Mouse (Mus musculus) embryonic facial prominence, embryonic 12.5 days (tissue): ENCODE measurements at regions not wholly inside any gene's neighbourhood (a gene's known extent, or its start where the extent isn't known, plus 50 kb on each side); places are given as distances from the start of the nearest gene placed in this dataset.

Experiments
- ATAC-seq: fragments of 200-750 bp; cut with Nextera tagmentation; 2 replicates; pipeline ENCODE4 v1.8.0; 2017; ENCODE audit not compliant: insufficient number of reproducible peaks, insufficient read depth, low FRiP score, low TSS enrichment
- H3K27ac ChIP-seq: fragments of 300-500 bp; sonication (generic); 2 replicates; pipeline ENCODE4 v1.5.1; 2016; ENCODE audit warnings: mild to moderate bottlenecking
- H3K27me3 ChIP-seq: fragments of 300-500 bp; sonication (generic); 2 replicates; pipeline ENCODE4 v1.6.1; 2016; ENCODE audit warnings: mild to moderate bottlenecking, moderate library complexity
- H3K36me3 ChIP-seq: fragments of 300-500 bp; sonication (generic); 2 replicates; pipeline ENCODE4 v1.6.1; 2016; ENCODE audit warnings: mild to moderate bottlenecking
- H3K4me1 ChIP-seq: fragments of 300-500 bp; sonication (generic); 2 replicates; pipeline ENCODE4 v1.6.1; 2016
- H3K4me2 ChIP-seq: fragments of 300-500 bp; sonication (generic); replicated peaks from 2 replicates; pipeline ENCODE4 v1.6.1; 2016; ENCODE audit warnings: mild to moderate bottlenecking, moderate library complexity
- H3K4me3 ChIP-seq: fragments of 300-500 bp; sonication (generic); 2 replicates; pipeline ENCODE4 v1.5.1; 2016; ENCODE audit warnings: mild to moderate bottlenecking
- H3K9ac ChIP-seq: fragments of 300-500 bp; sonication (generic); 2 replicates; pipeline ENCODE4 v1.6.1; 2016; ENCODE audit warnings: mild to moderate bottlenecking, moderate library complexity
- H3K9me3 ChIP-seq: fragments of 300-500 bp; sonication (generic); 2 replicates; pipeline ENCODE4 v1.6.1; 2016; ENCODE audit warnings: mild to moderate bottlenecking, moderate library complexity
- WGBS: fragments of 180-500 bp; shearing (Covaris S2); methylation state at CpG from one replicate; pipeline ENCODE4 v1.1.7; 2016; 5-methylcytosine and 5-hydroxymethylcytosine counted together

GRCm38 (mm10) chr1:56453756-56454155 lies 183.5 kb downstream of the Hsfy2 start:
- Histone ChIP-seq H3K27me3 (no peaks in the 10 kb centered on the region), H3K4me2 (no peak overlapping the region), H3K9ac (no peak overlapping the region), H3K4me1 (no peaks in the 10 kb centered on the region), H3K36me3 (no peaks in the 10 kb centered on the region), H3K9me3 (no peaks in the 10 kb centered on the region), H3K27ac (no peak overlapping the region), H3K4me3 (no peak overlapping the region)
- WGBS = 82% methylated on average over 3 of the region's 3 CpGs
- no peak for ATAC-seq

DNA sequence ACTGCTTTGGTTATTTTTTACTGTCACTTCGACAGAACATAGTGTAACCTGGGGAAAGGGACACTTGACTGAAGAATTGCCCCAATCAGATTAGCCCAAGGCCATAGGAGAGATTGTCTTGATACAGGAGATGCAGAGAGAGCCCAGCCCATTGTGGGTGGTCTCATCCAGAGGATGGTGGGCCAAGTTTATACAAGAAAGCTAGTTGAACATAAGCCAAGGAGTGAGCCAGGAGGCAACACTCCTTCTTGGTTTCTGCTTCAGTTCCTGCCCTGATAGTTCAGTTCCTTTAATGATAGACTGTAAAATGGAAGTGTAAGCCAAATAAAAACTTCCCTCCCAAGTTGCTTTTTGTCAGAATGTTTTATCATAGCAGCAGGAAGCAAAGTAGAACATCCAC lies 194.4 kb downstream of the Hsfy2 start:
- no peak overlapping the region for H3K4me3 ChIP-seq
- no peaks in the 10 kb centered on the region for H3K9me3 ChIP-seq
- H3K4me1 ChIP-seq = no peaks in the 10 kb centered on the region
- no peak for ATAC-seq
- no peak overlapping the region for H3K4me2 ChIP-seq
- H3K27me3 ChIP-seq = no peaks in the 10 kb centered on the region
- no peaks in the 10 kb centered on the region for H3K36me3 ChIP-seq
- H3K9ac ChIP-seq = no peak overlapping the region
- no peak overlapping the region for H3K27ac ChIP-seq
- 70% methylated on average over 1 of the region's 1 CpGs for WGBS

GRCm38 (mm10) chr1:56406786-56407185 lies 230.4 kb downstream of the Hsfy2 start:
- no peaks in the 10 kb centered on the region for H3K27me3 ChIP-seq
- H3K4me3 ChIP-seq = no peak overlapping the region
- H3K9me3 ChIP-seq = no peaks in the 10 kb centered on the region
- H3K9ac ChIP-seq = no peak overlapping the region
- no peaks in the 10 kb centered on the region for H3K36me3 ChIP-seq
- ATAC-seq = no peak
- H3K4me2 ChIP-seq = no peak overlapping the region
- 81% methylated on average over 1 of the region's 1 CpGs for WGBS
- H3K27ac ChIP-seq = no peak overlapping the region
- H3K4me1 ChIP-seq = no peaks in the 10 kb centered on the region

DNA sequence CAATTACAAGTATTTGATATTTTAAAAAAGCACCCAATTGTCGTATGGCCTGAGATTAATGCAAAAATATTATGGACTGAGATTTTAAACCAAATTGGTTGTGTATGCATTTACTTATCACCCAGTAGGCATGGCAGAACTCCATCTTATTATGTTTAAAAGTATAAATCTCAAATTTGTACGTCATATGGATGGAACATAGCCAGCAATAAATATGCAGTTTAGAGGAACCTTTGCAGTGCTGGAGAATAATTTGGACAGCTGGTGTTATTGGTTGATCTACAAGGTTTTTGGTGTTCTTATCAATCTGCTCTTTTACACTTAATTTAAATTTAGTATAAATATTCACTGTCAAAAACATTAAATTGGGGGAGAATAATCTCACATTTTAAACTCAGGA lies 233.9 kb downstream of the Hsfy2 start:
- Histone ChIP-seq H3K9me3 (no peaks in the 10 kb centered on the region), H3K4me2 (no peak overlapping the region), H3K4me3 (no peak overlapping the region), H3K27ac (no peak overlapping the region), H3K9ac (no peak overlapping the region), H3K27me3 (no peaks in the 10 kb centered on the region), H3K4me1 (no peaks in the 10 kb centered on the region), H3K36me3 (no peaks in the 10 kb centered on the region)
- 86% methylated on average over 2 of the region's 2 CpGs for WGBS
- ATAC-seq = no peak

DNA sequence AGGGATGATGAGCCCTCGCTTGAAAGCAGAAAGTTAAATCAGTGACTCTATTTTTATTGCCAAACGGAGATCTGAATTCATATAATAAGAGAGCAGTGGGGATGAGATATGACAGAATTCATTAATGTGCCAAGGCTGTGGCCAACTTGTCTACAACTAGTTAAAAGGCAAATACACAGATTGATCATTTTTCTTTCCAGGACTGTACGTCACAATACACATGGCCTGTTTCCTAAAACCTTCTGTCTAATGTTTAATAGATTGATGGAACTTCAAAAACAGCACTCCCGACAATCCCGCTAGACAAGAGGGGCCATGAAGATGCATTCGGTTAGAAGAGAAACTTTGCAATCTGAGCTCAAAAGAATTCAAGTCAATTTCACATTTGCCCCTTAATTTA lies 241.4 kb downstream of the Hsfy2 start:
- no peak for ATAC-seq
- WGBS = 74% methylated on average over 6 of the region's 6 CpGs
- H3K27me3 ChIP-seq = no peaks in the 10 kb centered on the region
- no peaks in the 10 kb centered on the region for H3K9me3 ChIP-seq
- no peak overlapping the region for H3K9ac ChIP-seq
- H3K4me1 ChIP-seq = no peaks in the 10 kb centered on the region
- H3K36me3 ChIP-seq = no peaks in the 10 kb centered on the region
- no peak overlapping the region for H3K4me3 ChIP-seq
- no peak overlapping the region for H3K27ac ChIP-seq
- no peak overlapping the region for H3K4me2 ChIP-seq

DNA sequence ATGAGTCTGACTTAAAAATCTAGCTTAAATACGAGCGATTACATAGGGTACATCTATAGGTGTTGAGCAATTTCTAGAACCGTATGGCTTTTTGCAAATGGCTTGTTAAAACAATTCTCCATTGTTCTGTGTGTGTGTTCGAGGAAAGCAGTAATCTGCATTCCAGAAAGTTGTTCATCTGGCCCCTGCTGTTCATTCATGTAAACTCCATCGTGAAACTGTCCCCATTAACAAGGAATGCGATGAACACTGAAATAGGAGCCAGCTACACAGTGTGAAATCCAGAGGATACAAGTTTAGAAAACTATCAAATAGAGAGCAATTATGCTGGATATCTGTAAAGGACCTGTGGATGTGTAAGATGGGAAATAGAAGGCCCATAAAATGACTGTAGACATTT lies 250.1 kb downstream of the Hsfy2 start:
- no peak overlapping the region for H3K27ac ChIP-seq
- 47% methylated on average over 6 of the region's 6 CpGs for WGBS
- no peak overlapping the region for H3K4me3 ChIP-seq
- H3K4me1 ChIP-seq = no peaks in the 10 kb centered on the region
- ATAC-seq = no peak
- no peaks in the 10 kb centered on the region for H3K36me3 ChIP-seq
- H3K9me3 ChIP-seq = no peaks in the 10 kb centered on the region
- H3K27me3 ChIP-seq = no peaks in the 10 kb centered on the region
- no peak overlapping the region for H3K9ac ChIP-seq
- no peak overlapping the region for H3K4me2 ChIP-seq

DNA sequence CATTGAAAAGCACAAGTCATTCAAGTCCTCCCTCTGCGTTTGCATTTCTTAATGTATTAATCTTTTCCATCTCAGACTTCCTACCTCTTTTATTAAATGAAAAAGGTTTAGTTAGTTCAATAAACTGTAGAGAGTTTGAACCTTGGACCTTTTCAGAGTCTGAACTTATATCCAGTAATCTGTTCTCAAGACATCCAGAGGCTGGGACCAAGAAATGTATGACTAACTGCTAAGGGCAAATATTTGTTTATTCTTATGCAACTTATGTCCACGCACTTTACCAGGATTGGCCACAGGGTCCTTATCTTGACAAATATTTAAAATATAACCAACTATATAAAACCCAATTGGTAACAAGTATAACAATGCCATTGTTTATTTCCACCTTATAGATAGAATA lies 270.9 kb downstream of the Hsfy2 start:
- WGBS = 89% methylated on average over 2 of the region's 2 CpGs
- H3K9me3 ChIP-seq = no peaks in the 10 kb centered on the region
- no peak overlapping the region for H3K27ac ChIP-seq
- no peaks in the 10 kb centered on the region for H3K4me1 ChIP-seq
- no peak overlapping the region for H3K4me2 ChIP-seq
- H3K9ac ChIP-seq = no peak overlapping the region
- no peak for ATAC-seq
- H3K4me3 ChIP-seq = no peak overlapping the region
- H3K27me3 ChIP-seq = no peaks in the 10 kb centered on the region
- H3K36me3 ChIP-seq = no peaks in the 10 kb centered on the region

DNA sequence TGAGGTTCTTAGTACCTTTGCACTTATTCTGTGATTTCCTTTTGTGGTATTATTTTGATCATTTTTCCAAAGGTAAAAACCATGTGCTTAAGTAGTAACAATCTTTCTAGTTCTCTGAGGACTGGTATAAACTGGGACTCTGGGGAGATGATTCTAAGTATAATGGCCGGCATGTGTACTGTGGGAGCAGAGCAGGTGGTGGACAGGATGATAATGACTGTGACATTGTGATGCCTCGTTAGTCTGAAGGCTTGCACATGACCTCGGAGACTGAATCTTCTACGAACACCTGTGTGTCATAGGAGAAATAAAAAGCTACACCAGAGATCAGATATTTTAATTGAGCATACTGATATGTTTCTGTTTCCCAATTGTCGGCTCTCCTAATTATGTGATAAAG lies 276.4 kb downstream of the Hsfy2 start:
- H3K27ac ChIP-seq = no peak overlapping the region
- H3K36me3 ChIP-seq = no peaks in the 10 kb centered on the region
- H3K4me1 ChIP-seq = no peaks in the 10 kb centered on the region
- no peaks in the 10 kb centered on the region for H3K9me3 ChIP-seq
- no peak overlapping the region for H3K4me2 ChIP-seq
- H3K27me3 ChIP-seq = no peaks in the 10 kb centered on the region
- H3K4me3 ChIP-seq = no peak overlapping the region
- H3K9ac ChIP-seq = no peak overlapping the region
- whole genome bisulfite sequencing = 64% methylated on average over 5 of the region's 5 CpGs
- no peak for ATAC-seq

DNA sequence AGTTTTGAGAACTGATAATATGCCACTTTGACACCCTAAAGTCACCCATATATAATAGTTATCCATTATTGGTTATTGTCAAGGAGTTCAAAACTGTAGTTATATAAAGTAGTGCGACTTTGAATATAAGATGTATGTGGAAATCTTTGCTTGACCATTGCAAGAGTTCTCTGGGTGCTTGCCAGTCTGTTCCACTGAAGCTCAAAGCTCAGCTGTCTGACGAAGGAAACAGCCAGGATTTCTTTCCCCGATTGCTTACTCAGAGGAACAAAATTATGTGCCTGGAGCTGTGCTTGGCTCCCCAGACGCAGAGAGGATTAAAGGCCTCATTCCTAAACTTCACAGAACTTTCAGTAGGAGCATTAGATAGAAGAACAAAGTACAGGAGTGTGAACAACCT lies 290.6 kb downstream of the Hsfy2 start:
- Histone ChIP-seq H3K4me3 (no peak overlapping the region), H3K4me2 (no peak overlapping the region), H3K9me3 (no peaks in the 10 kb centered on the region), H3K36me3 (no peaks in the 10 kb centered on the region), H3K9ac (no peak overlapping the region), H3K4me1 (no peaks in the 10 kb centered on the region), H3K27me3 (no peaks in the 10 kb centered on the region), H3K27ac (no peak overlapping the region)
- ATAC-seq = no peak
- 72% methylated on average over 4 of the region's 4 CpGs for WGBS

DNA sequence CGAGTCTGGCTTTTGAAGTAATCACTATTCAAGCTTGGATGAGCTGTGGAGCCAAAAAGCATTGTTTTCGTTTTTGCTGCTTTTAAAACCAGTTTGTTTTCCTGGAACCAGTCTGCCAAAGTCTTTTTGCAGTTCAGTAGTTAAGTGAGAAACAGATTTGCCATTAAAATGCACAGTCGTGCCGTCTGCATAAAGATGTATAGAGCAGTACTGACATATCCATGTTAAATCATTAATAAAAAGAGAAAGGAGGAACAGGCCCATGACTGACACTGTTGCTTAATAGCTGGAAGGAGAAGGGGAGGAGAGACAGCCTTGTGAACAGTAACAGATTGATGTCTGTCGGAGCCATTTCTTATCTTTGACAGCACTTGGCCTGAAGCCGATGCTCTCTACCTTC lies 292.3 kb downstream of the Hsfy2 start:
- no peak for ATAC-seq
- H3K9ac ChIP-seq = no peak overlapping the region
- H3K27me3 ChIP-seq = no peaks in the 10 kb centered on the region
- WGBS = 80% methylated on average over 6 of the region's 6 CpGs
- no peaks in the 10 kb centered on the region for H3K36me3 ChIP-seq
- H3K4me3 ChIP-seq = no peak overlapping the region
- H3K4me1 ChIP-seq = no peaks in the 10 kb centered on the region
- H3K27ac ChIP-seq = no peak overlapping the region
- H3K4me2 ChIP-seq = no peak overlapping the region
- no peaks in the 10 kb centered on the region for H3K9me3 ChIP-seq

GRCm38 (mm10) chr1:56327381-56327780 lies 309.9 kb downstream of the Hsfy2 start:
- Histone ChIP-seq H3K9ac (no peak overlapping the region), H3K27me3 (no peaks in the 10 kb centered on the region)
- 89% methylated on average over 5 of the region's 5 CpGs for WGBS

GRCm38 (mm10) chr1:56308586-56308985 lies 328.6 kb downstream of the Hsfy2 start:
- Histone ChIP-seq H3K9me3 (no peaks in the 10 kb centered on the region), H3K9ac (no peak overlapping the region), H3K27me3 (no peaks in the 10 kb centered on the region), H3K27ac (no peak overlapping the region), H3K36me3 (no peaks in the 10 kb centered on the region), H3K4me2 (no peak overlapping the region), H3K4me3 (no peak overlapping the region), H3K4me1 (no peaks in the 10 kb centered on the region)
- ATAC-seq = no peak
- 38% methylated on average over 3 of the region's 3 CpGs for WGBS

More at GRCm38 (mm10) chr1:56327381-56327780, 309.9 kb downstream of the Hsfy2 start:
- no peaks in the 10 kb centered on the region for H3K9me3 ChIP-seq
- H3K36me3 ChIP-seq = no peaks in the 10 kb centered on the region
- no peak overlapping the region for H3K4me3 ChIP-seq
- no peaks in the 10 kb centered on the region for H3K4me1 ChIP-seq
- ATAC-seq = no peak
- no peak overlapping the region for H3K27ac ChIP-seq
- no peak overlapping the region for H3K4me2 ChIP-seq

DNA sequence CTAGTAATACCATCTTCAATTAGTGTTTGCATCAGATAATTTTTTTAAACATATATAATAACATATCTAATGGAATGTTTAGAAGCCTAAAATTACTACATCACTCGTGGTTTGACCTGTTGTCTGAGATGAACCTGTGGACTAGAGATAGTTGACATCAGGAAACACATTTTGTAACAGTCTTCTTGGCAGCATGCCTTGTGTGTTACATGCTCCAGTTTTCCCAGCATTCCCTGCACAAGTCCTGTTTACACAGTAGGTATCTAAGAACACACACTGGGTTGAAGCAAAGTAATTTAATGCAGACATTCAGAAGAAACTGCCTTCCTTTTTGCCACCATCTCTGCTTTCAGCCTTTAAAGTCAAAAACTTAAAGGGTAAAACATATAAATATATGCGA lies 342.8 kb downstream of the Hsfy2 start:
- Histone ChIP-seq H3K4me2 (no peak overlapping the region), H3K9me3 (no peaks in the 10 kb centered on the region), H3K27me3 (no peaks in the 10 kb centered on the region), H3K4me3 (no peak overlapping the region), H3K27ac (no peak overlapping the region), H3K9ac (no peak overlapping the region), H3K4me1 (peaks cover 4% of the 10 kb centered on the region; the same call in 1 of the 2 replicates), H3K36me3 (no peaks in the 10 kb centered on the region)
- ATAC-seq = no peak
- 69% methylated on average over 2 of the region's 2 CpGs for WGBS
